Mouse (Mus musculus): Measurements from ENCODE around the gene 1600014C23Rik.

Gene 1600014C23Rik

GRCm38 (mm10) chr17:45699039-45699740 is 34.5 kb downstream of the 1600014C23Rik start:
- no peak overlapping the region for H3K4me3 ChIP-seq (replicated peaks; ENCODE audit: low read length)
- H3K4me1 ChIP-seq (replicated peaks; ENCODE audit: low read depth, low read length) = peaks cover 73% of the 10 kb centered on the region
- H3K36me3 ChIP-seq (ENCODE audit: insufficient read depth, low read length) = peaks cover 21% of the 10 kb centered on the region
- no peaks in the 10 kb centered on the region for H3K9me3 ChIP-seq (ENCODE audit: low read length)
- no peak for TF ChIP-seq POU5F1 (IDR thresholded peaks at IDR 0.05; ENCODE audit: borderline replicate concordance, low read length)
- TF ChIP-seq NANOG (IDR thresholded peaks at IDR 0.05; ENCODE audit: borderline replicate concordance, low read length) = no peak
- no peak for TF ChIP-seq CTCF (conservative IDR thresholded peaks at IDR 0.05; ENCODE audit: low read length)
- H3K27me3 ChIP-seq (ENCODE audit: insufficient read depth, low read length) = no peaks in the 10 kb centered on the region

DNA sequence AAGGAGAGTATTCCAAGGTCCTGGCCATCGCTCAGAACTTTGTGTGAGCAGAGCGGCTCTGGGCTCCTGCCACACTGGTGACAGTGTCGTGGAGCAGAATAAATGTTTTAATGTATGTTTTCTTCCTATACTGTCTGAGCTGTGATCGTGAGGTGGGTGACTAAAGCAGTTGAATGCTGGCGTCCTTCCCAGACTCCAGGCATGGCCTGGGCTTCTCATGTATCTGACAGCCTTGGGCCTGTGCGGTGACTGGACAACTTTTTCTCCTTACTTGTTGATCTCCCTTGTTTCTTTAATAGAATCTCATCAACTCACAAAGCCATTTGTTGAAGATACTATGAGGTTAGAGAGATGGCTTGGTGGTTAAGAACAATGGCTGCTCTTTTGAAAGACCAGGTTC is 35.3 kb downstream of the 1600014C23Rik start:
- Histone ChIP-seq H3K4me1 (replicated peaks; ENCODE audit: low read depth, low read length) (peaks cover 78% of the 10 kb centered on the region), H3K9me3 (ENCODE audit: low read length) (no peaks in the 10 kb centered on the region), H3K4me3 (replicated peaks; ENCODE audit: low read length) (no peak overlapping the region), H3K27me3 (ENCODE audit: insufficient read depth, low read length) (no peaks in the 10 kb centered on the region), H3K36me3 (ENCODE audit: insufficient read depth, low read length) (peaks cover 21% of the 10 kb centered on the region)
- no peak for TF ChIP-seq CTCF (conservative IDR thresholded peaks at IDR 0.05; ENCODE audit: low read length)
- no peak for TF ChIP-seq POU5F1 (IDR thresholded peaks at IDR 0.05; ENCODE audit: borderline replicate concordance, low read length)
- no peak for TF ChIP-seq NANOG (IDR thresholded peaks at IDR 0.05; ENCODE audit: borderline replicate concordance, low read length)

GRCm38 (mm10) chr17:45696981-45697380 is 36.7 kb downstream of the 1600014C23Rik start:
- Histone ChIP-seq H3K27me3 (ENCODE audit: insufficient read depth, low read length) (no peaks in the 10 kb centered on the region), H3K4me1 (replicated peaks; ENCODE audit: low read depth, low read length) (peaks cover 87% of the 10 kb centered on the region), H3K36me3 (ENCODE audit: insufficient read depth, low read length) (peaks cover 25% of the 10 kb centered on the region), H3K4me3 (replicated peaks; ENCODE audit: low read length) (peak overlapping the region; percentile 80), H3K9me3 (ENCODE audit: low read length) (no peaks in the 10 kb centered on the region)
- no peak for TF ChIP-seq NANOG (IDR thresholded peaks at IDR 0.05; ENCODE audit: borderline replicate concordance, low read length)
- no peak for TF ChIP-seq POU5F1 (IDR thresholded peaks at IDR 0.05; ENCODE audit: borderline replicate concordance, low read length)

DNA sequence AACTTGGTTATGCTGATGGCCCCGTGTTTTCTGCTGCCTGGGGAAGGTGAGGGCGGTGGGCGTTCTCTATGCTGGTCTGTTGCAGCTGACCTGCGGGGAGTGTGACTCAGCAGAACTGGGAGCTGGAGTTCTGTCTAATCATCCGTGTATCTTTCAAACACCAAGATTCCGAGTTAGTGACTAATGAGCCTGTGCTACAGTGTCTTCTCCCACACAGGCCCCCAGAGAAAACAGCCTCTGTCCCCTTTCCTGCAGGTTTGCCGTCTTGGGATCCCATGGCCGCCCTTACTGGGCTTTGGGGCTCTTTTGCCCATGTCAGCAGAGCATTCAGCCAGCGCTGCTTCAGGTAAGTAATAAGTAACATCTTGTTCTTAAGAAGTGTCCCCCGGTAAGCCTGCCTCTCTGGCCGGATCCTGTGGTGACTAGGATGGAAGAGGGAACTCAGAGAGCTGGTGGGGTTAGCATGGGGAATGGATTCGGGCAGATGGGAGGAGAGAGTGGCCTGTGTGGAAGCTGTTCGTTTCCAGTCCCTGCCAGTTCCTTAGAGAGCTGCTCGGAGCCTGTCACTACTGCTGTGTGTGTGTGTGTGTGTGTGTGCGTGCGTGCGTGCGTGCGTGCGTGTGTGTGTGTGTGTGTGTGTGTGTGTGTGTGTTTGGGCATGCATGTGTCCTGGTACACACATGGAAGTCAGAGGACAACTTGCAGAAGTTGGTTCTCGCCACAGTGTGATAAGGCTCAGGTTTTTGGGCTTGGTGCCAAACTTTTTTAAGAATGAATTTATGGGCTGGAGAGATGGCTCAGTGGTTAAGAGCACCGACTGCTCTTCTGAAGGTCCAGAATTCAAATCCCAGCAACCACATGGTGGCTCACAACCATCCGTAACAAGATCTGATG is 38.2 kb downstream of the 1600014C23Rik start:
- peaks cover 26% of the 10 kb centered on the region for H3K36me3 ChIP-seq (ENCODE audit: insufficient read depth, low read length)

DNA sequence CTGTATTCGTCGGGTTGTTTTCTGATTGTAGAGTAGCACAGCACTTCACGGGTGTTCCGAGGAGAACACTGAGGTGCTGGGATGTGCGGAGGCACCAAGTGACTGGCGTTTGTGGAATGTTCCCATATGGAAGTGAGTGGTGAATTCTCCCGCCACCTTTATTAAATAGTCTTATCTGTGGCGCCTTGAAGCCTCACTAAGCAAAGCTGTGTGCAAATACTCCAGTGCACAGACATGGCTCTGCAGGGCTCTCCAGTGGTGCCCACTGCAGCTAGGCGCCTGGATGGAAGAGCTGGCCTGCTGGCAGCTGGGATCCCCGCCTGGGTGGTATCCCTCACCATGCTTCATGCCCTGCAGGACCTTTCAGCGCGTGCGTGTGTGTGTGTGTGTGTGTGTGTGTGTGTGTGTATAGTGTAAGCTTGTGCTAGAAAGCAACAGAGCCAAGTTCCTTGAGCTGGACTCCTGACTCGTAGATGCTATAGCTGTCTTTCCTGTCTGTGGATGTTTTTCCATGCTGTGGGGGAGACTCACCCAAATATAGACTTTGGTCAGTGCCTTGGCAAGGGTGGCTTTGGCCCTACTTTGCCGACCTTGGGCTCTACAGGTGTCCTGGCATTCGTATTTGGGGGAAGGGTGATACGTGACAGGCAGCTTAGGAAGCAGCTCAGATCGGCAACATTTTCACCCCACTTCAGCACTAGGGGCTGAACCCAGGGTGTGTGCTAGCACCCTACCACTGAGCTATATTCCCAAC is 39.7 kb downstream of the 1600014C23Rik start:
- Histone ChIP-seq H3K4me3 (replicated peaks; ENCODE audit: low read length) (peak overlapping the region; percentile 80), H3K27me3 (ENCODE audit: insufficient read depth, low read length) (no peaks in the 10 kb centered on the region), H3K4me1 (replicated peaks; ENCODE audit: low read depth, low read length) (peaks cover 67% of the 10 kb centered on the region), H3K9me3 (ENCODE audit: low read length) (no peaks in the 10 kb centered on the region), H3K36me3 (ENCODE audit: insufficient read depth, low read length) (peaks cover 22% of the 10 kb centered on the region)
- TF ChIP-seq POU5F1 (IDR thresholded peaks at IDR 0.05; ENCODE audit: borderline replicate concordance, low read length) = no peak
- TF ChIP-seq CTCF (conservative IDR thresholded peaks at IDR 0.05; ENCODE audit: low read length) = no peak
- no peak for TF ChIP-seq NANOG (IDR thresholded peaks at IDR 0.05; ENCODE audit: borderline replicate concordance, low read length)

More for the DNA sequence above, 38.2 kb downstream of the 1600014C23Rik start:
- no peaks in the 10 kb centered on the region for H3K9me3 ChIP-seq (ENCODE audit: low read length)
- H3K4me3 ChIP-seq (replicated peaks; ENCODE audit: low read length) = peak overlapping the region; percentile 80
- H3K4me1 ChIP-seq (replicated peaks; ENCODE audit: low read depth, low read length) = peaks cover 77% of the 10 kb centered on the region
- TF ChIP-seq POU5F1 (IDR thresholded peaks at IDR 0.05; ENCODE audit: borderline replicate concordance, low read length) = no peak
- no peak for TF ChIP-seq CTCF (conservative IDR thresholded peaks at IDR 0.05; ENCODE audit: low read length)
- H3K27me3 ChIP-seq (ENCODE audit: insufficient read depth, low read length) = no peaks in the 10 kb centered on the region

DNA sequence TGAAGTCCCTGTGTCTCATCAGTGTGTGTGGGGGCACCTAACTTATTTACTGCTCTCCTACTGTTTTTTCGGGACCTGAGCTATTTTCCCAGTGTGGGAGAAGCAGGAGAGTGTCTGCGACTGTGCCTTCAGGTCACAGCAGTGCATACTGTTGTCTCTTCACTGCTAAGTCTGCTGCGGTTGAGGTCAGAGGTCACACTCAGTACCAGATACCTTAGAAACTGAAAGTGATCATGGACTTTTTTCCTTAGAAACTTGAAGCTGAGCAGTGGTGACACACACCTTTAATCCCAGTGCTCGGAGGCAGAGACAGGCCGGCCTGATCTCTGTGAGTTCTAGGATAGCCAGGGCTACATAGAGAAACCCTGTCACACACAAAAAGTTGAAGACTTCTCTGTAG is 41.5 kb downstream of the 1600014C23Rik start:
- H3K4me3 ChIP-seq (replicated peaks; ENCODE audit: low read length) = no peak overlapping the region
- H3K36me3 ChIP-seq (ENCODE audit: insufficient read depth, low read length) = peaks cover 8% of the 10 kb centered on the region; the same call in 1 of the 2 replicates
- TF ChIP-seq NANOG (IDR thresholded peaks at IDR 0.05; ENCODE audit: borderline replicate concordance, low read length) = no peak
- no peak for TF ChIP-seq CTCF (conservative IDR thresholded peaks at IDR 0.05; ENCODE audit: low read length)
- no peak for TF ChIP-seq POU5F1 (IDR thresholded peaks at IDR 0.05; ENCODE audit: borderline replicate concordance, low read length)

DNA sequence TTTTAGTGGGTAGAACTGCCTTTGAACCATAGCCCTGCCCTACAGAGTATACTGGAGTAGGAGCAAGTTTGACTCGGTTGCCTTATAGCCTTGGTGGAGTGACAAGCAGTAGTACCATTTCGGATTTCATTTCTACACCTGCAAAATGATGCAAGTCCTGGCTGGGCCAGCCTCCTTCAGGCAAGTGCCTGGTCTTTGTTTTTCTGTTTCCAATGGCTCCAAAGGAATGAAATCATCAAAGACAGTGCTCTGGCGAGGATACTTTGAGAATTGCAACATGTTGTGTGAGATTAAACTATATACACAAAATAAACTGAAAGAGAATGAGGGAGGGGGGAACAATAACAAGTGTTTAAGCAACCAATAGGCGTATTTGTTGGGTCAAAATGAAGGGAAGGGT is 43.6 kb downstream of the 1600014C23Rik start:
- H3K4me3 ChIP-seq (replicated peaks; ENCODE audit: low read length) = no peak overlapping the region
- H3K36me3 ChIP-seq (ENCODE audit: insufficient read depth, low read length) = peaks cover 8% of the 10 kb centered on the region; the same call in 1 of the 2 replicates
- no peaks in the 10 kb centered on the region for H3K27me3 ChIP-seq (ENCODE audit: insufficient read depth, low read length)
- peaks cover 58% of the 10 kb centered on the region for H3K4me1 ChIP-seq (replicated peaks; ENCODE audit: low read depth, low read length)
- TF ChIP-seq CTCF (conservative IDR thresholded peaks at IDR 0.05; ENCODE audit: low read length) = no peak
- no peak for TF ChIP-seq POU5F1 (IDR thresholded peaks at IDR 0.05; ENCODE audit: borderline replicate concordance, low read length)
- TF ChIP-seq NANOG (IDR thresholded peaks at IDR 0.05; ENCODE audit: borderline replicate concordance, low read length) = no peak
- H3K9me3 ChIP-seq (ENCODE audit: low read length) = no peaks in the 10 kb centered on the region

More for the DNA sequence above, 41.5 kb downstream of the 1600014C23Rik start:
- Histone ChIP-seq H3K9me3 (ENCODE audit: low read length) (no peaks in the 10 kb centered on the region), H3K27me3 (ENCODE audit: insufficient read depth, low read length) (no peaks in the 10 kb centered on the region), H3K4me1 (replicated peaks; ENCODE audit: low read depth, low read length) (peaks cover 68% of the 10 kb centered on the region)

GRCm38 (mm10) chr17:45689120-45689519 is 44.5 kb downstream of the 1600014C23Rik start:
- H3K4me3 ChIP-seq (replicated peaks; ENCODE audit: low read length) = no peak overlapping the region
- no peaks in the 10 kb centered on the region for H3K9me3 ChIP-seq (ENCODE audit: low read length)
- peaks cover 8% of the 10 kb centered on the region for H3K27me3 ChIP-seq (ENCODE audit: insufficient read depth, low read length)
- H3K36me3 ChIP-seq (ENCODE audit: insufficient read depth, low read length) = peaks cover 8% of the 10 kb centered on the region; the same call in 1 of the 2 replicates
- peaks cover 59% of the 10 kb centered on the region for H3K4me1 ChIP-seq (replicated peaks; ENCODE audit: low read depth, low read length)
- TF ChIP-seq CTCF (conservative IDR thresholded peaks at IDR 0.05; ENCODE audit: low read length) (no peak), POU5F1 (IDR thresholded peaks at IDR 0.05; ENCODE audit: borderline replicate concordance, low read length) (no peak), NANOG (IDR thresholded peaks at IDR 0.05; ENCODE audit: borderline replicate concordance, low read length) (no peak)

Data from E14TG2a.4 (cell line).